Mouse (Mus musculus) cortical plate, adult 2 months (tissue): ENCODE results near the gene Myh2.

ENCODE experiments used
- CTCF ChIP-seq: fragments of 200-500 bp; IDR thresholded peaks from 2 replicates; pipeline ENCODE4 v1.5.1; 2011; ENCODE audit warnings: mild to moderate bottlenecking, control low read depth, low read length; ENCODE audit not compliant: insufficient read depth; ENCODE audit errors: extremely low read depth
- POLR2A ChIP-seq: fragments of 200-500 bp; IDR thresholded peaks from 2 replicates; pipeline ENCODE4 v1.6.1; 2011; ENCODE audit warnings: mild to moderate bottlenecking, low read length, control low read depth; ENCODE audit not compliant: insufficient read depth; ENCODE audit errors: extremely low read depth

DNA sequence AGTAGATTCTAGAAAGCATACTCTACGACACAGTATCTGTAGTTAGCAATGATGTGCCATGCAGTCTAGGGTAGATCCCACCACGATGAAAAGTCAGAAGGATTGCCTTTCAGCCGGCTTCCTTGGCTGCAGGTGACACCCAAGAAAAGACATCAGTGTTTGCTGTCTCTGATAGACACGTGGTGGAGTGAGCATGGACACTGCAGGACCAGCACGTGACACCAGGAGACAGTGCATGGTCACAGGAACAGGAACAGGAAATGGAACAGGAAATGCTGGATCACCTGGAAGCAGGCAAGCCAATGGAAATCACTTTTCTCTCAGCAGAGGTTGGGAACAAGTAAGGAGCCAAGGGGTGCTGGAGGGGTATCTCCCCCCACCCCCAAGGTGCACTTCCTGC, 27.8 kb upstream of the Myh2 start:
- TF ChIP-seq CTCF (no peak), POLR2A (no peak)
